Mouse (Mus musculus) lung, embryonic 15.5 days (tissue): ENCODE results near the gene Palld. TPM values are rescaled to one million over a fixed set of nuclear protein-coding genes. Genes with fewer than 3 reads are reported as not detected.

Experiments used
- ATAC-seq: fragments of 200-750 bp; cut with Nextera tagmentation; 2 replicates; pipeline ENCODE4 v1.8.0; 2017; ENCODE audit warnings: moderate number of reproducible peaks, borderline replicate concordance; ENCODE audit not compliant: low FRiP score, low TSS enrichment; ENCODE audit errors: extremely low read depth
- H3K27ac ChIP-seq: fragments of 300-500 bp; sonication (generic); 2 replicates; pipeline ENCODE4 v1.5.1; 2015; ENCODE audit warnings: moderate library complexity, mild to moderate bottlenecking, inconsistent platforms
- H3K27me3 ChIP-seq: fragments of 300-500 bp; sonication (generic); 2 replicates; pipeline ENCODE4 v1.6.1; 2015; ENCODE audit warnings: inconsistent platforms
- H3K36me3 ChIP-seq: fragments of 300-500 bp; sonication (generic); 2 replicates; pipeline ENCODE4 v1.6.1; 2015; ENCODE audit warnings: inconsistent platforms
- H3K4me1 ChIP-seq: fragments of 300-500 bp; sonication (generic); 2 replicates; pipeline ENCODE4 v1.6.1; 2015; ENCODE audit warnings: inconsistent platforms
- H3K4me2 ChIP-seq: fragments of 300-500 bp; sonication (generic); 2 replicates; pipeline ENCODE4 v1.6.1; 2015; ENCODE audit warnings: inconsistent platforms, mild to moderate bottlenecking, moderate library complexity
- H3K4me3 ChIP-seq: fragments of 300-500 bp; sonication (generic); 2 replicates; pipeline ENCODE4 v1.5.1; 2015; ENCODE audit warnings: mild to moderate bottlenecking, inconsistent platforms
- H3K9ac ChIP-seq: fragments of 300-500 bp; sonication (generic); 2 replicates; pipeline ENCODE4 v1.6.1; 2015; ENCODE audit warnings: inconsistent platforms
- H3K9me3 ChIP-seq: fragments of 300-500 bp; sonication (generic); 2 replicates; pipeline ENCODE4 v1.6.1; 2016; ENCODE audit warnings: inconsistent platforms
- WGBS: fragments of 180-500 bp; shearing (Covaris S2); methylation state at CpG from one replicate; pipeline ENCODE4 v1.1.7; 2015; 5-methylcytosine and 5-hydroxymethylcytosine counted together
- polyA plus RNA-seq: library from polyadenylated mRNA; unstranded; fragments of >200 nt; fragmentation: Nextera tagmentation; extraction: Ambion mirVana; gene quantifications from 2 replicates; pipeline ENCODE4 v1.2.1, GENCODE M21; 2015

The Palld gene
- polyA plus RNA-seq, 1 experiment from 2014 or later, result 96.5 TPM

DNA sequence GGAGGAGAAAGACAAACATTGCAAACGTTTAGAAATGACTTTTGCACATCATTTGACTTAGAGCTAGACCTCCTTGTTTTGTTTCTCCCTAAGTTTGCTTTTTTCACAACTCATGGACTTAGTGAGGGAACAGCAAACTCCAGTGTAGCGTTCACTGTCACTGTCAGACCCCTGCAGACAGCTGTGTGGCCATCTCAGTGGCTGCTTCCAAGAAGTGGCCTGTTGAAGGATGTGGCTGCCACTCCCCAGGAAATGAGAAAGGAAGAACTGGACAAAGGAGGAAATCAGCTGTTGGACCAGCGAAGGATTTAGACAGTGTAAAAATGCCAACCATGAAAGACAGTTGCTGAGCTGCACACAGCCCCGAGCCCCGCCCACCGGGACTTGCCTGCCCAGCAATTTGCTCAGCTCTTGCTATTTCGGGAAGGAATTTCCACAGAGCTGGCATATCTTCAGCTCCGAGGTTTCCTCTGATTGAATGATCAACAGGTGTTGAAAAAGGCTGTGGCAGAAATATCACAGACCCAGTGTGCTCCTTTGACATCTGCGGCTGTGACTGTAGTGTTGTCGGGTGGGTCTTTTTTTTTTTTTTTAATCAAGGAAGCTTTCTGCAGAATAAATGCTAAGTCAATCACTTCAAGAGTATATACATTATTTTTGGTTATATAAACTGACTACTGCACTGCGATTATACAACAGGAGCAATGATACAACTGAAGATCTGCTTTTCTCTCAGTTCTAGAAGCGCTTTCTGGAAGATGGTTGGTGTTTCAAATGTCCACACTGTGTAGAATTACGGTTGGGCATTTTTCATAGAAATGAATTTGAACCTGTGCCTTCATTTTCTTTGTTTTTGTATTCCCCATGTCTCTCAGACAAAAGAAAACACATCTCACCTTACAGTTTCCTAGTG is 6.1 kb upstream of the Palld start:
- no peaks in the 10 kb centered on the region for H3K36me3 ChIP-seq
- no peaks in the 10 kb centered on the region for H3K27me3 ChIP-seq
- H3K4me2 ChIP-seq, result peak overlapping the region; percentile 28
- 41% methylated on average over 13 of the region's 13 CpGs for WGBS
- H3K9ac ChIP-seq, result no peak overlapping the region
- ATAC-seq, result peak; percentile 79; the same call in 1 of the 2 replicates
- peak overlapping the region; percentile 17; the same call in 1 of the 2 replicates for H3K27ac ChIP-seq
- H3K4me1 ChIP-seq, result peaks cover 12% of the 10 kb centered on the region; the same call in 1 of the 2 replicates
- H3K9me3 ChIP-seq, result no peaks in the 10 kb centered on the region
- H3K4me3 ChIP-seq, result no peak overlapping the region

DNA sequence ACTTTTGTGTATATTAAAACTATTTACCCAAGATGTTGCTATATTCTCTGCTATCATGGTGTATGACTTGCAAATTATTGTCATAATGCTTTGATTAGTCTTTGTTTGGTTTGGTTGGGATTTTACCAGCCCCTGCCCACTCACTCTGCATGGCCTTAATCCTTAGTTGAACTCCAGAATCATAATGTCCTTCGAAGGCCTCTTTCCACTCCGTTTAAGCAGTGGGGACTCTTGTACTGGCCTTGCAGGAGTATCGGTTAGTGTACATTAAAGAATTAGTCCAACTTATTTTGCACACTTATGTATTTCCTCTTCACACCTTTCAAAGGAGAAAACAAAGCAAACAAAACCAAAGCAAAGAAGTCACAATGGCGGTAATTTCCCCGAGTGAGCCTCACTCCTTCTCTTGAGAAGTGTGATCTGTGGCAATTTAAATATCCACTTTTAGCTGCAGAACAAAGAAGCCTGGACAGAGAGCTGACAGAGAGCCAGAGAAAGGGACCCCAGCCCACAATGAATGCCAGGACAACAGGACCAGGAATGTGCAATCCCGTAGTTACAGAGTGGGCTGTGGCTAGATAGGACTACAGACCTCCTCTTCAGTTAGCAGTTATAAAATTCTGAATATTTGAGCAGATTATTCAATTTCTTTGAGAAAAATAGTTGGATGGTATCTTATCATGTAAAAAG is 1.3 kb downstream of the Palld start:
- Histone ChIP-seq H3K27ac (no peak overlapping the region), H3K4me2 (no peak overlapping the region), H3K4me1 (no peaks in the 10 kb centered on the region), H3K27me3 (no peaks in the 10 kb centered on the region), H3K36me3 (no peaks in the 10 kb centered on the region), H3K9me3 (no peaks in the 10 kb centered on the region), H3K9ac (no peak overlapping the region), H3K4me3 (no peak overlapping the region)
- ATAC-seq, result no peak
- WGBS, result 69% methylated on average over 6 of the region's 6 CpGs

DNA sequence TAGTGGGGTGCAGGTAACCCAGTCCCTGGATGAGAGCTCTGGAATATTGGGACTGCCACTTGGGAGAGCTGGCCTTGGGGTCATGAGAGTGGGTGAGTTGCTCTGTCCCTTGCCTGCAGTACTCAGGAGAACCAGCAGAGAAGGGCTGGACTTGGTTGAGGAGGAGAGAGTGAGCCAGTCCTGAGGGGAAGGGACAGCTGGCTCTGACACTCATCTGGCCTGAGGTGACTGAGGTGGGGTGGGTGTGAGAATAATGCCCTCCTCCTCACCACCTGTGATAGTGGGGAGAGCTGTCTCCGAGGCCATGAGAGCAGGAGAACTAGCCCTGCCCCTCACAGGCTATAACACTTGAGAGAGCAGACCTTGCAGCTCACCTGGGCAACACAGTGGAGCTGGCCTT is 5.1 kb downstream of the Palld start:
- Histone ChIP-seq H3K36me3 (no peaks in the 10 kb centered on the region), H3K4me3 (no peak overlapping the region), H3K9me3 (no peaks in the 10 kb centered on the region), H3K4me2 (no peak overlapping the region), H3K27ac (no peak overlapping the region), H3K4me1 (no peaks in the 10 kb centered on the region), H3K9ac (no peak overlapping the region), H3K27me3 (no peaks in the 10 kb centered on the region)
- ATAC-seq, result no peak
- 31% methylated on average over 1 of the region's 1 CpGs for WGBS

DNA sequence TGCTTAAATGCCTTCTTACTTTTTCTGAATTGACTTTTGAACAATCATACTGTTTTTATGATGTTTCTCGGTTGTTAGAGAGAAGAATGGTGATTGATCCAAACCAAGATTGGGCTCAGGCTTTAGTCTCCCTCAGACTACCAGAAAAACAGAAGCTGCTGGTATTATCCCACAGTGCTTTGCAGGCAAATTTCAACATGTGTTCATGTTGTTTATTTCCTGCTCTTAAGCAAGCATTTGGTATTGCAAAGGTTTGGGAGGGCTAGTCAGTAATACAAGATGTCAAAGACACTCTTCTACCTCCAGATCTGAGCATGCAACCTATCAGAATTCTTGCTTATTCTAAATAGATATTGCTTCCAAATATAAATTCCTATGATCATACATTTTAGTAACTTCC is 5.7 kb downstream of the Palld start:
- Histone ChIP-seq H3K27ac (no peak overlapping the region), H3K4me1 (no peaks in the 10 kb centered on the region), H3K4me3 (no peak overlapping the region), H3K9me3 (no peaks in the 10 kb centered on the region), H3K36me3 (no peaks in the 10 kb centered on the region), H3K9ac (no peak overlapping the region), H3K4me2 (no peak overlapping the region), H3K27me3 (no peaks in the 10 kb centered on the region)
- ATAC-seq, result no peak
- WGBS, result 75% methylated on average over 1 of the region's 1 CpGs

DNA sequence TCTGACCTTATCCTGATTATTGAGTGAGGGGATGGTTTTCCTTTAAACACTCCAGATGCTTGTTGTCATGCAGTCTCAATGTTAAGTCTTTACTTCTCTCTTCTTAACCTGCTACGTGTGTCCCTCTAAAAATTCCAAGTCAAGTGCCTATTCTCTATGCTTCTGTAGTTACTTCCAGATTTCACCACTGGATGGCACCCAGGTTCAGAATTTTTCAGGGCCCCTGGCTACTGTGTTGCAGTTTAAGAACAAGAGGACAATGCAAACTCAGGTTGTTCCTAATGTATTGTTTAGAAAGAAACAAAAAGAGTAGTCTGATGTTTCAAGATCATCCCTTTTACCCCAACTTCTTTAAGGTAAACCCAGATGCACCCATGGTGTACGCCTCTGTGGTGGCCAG is 8.4 kb downstream of the Palld start:
- Histone ChIP-seq H3K4me1 (no peaks in the 10 kb centered on the region), H3K27me3 (no peaks in the 10 kb centered on the region), H3K36me3 (no peaks in the 10 kb centered on the region), H3K4me3 (no peak overlapping the region), H3K9ac (no peak overlapping the region), H3K4me2 (no peak overlapping the region), H3K27ac (no peak overlapping the region), H3K9me3 (no peaks in the 10 kb centered on the region)
- 53% methylated on average over 2 of the region's 2 CpGs for WGBS
- ATAC-seq, result no peak

DNA sequence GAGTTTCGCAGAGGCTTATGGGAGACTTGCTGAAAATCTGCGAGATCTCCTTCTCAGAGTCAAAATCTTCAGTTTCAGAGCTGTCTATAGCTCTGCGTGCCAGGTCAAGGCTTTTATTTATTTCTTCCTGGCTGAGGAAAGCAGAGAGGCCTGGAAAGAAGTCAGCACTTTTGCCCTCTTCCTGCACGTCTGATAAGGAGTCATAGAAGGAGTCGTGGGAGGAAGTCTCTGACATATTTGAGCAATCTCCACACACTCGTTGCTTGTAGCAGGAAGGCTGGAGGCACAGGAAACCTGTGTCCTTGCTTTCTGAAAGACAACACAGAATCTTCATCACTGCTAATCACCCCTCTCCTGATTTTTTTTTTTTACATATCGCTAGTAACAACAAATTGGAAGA is 24.9 kb downstream of the Palld start:
- peaks cover 6% of the 10 kb centered on the region; the same call in 1 of the 2 replicates for H3K4me1 ChIP-seq
- 24% methylated on average over 7 of the region's 7 CpGs for WGBS
- no peak for ATAC-seq
- no peaks in the 10 kb centered on the region for H3K27me3 ChIP-seq
- H3K4me3 ChIP-seq, result no peak overlapping the region
- peak overlapping the region; percentile 6; the same call in 1 of the 2 replicates for H3K4me2 ChIP-seq
- H3K36me3 ChIP-seq, result no peaks in the 10 kb centered on the region
- no peaks in the 10 kb centered on the region for H3K9me3 ChIP-seq
- H3K9ac ChIP-seq, result no peak overlapping the region
- no peak overlapping the region for H3K27ac ChIP-seq

DNA sequence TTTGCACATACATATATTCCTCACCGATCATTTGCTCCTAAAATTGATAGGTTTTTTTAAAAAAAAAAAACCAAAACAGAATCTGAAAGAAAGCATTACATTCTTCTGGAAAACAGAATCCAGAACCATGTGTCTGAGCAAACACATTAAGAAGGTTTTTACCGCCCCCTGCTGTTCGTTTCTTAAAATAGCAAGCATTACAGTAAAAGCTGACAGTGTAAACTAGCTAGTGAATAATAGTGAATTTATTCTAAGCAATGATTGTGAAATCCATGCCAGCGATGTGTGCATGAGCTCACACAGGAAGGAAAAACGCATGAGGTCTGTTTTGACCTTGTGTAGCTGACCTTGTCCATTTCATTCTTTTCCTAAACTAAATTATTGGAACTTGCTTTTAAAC is 27.2 kb downstream of the Palld start:
- WGBS, result 7% methylated on average over 5 of the region's 5 CpGs
- H3K27me3 ChIP-seq, result no peaks in the 10 kb centered on the region

DNA sequence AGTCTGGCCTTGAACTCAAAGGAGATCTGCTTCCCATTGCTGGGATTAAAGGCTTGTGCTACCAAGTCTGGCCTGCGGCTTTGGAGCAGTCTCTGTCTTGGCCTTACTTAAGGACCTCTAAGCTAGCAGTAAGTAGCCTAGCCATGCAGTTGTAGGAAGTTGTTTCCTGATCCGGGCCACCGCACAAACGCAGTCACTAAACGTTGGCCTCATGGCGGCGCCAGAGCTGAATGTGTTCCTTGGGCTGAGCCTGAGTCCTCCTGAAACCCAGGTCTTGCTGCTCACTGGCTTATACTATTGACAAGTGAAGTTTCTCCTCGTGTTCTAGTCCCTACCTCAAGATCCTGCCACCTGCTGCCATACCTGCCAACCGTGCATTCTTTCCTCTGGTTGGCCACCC is 28.5 kb downstream of the Palld start:
- no peaks in the 10 kb centered on the region for H3K36me3 ChIP-seq
- ATAC-seq, result no peak
- no peak overlapping the region for H3K27ac ChIP-seq
- 56% methylated on average over 9 of the region's 9 CpGs for WGBS
- H3K9ac ChIP-seq, result no peak overlapping the region
- H3K4me3 ChIP-seq, result no peak overlapping the region
- no peaks in the 10 kb centered on the region for H3K27me3 ChIP-seq
- no peak overlapping the region for H3K4me2 ChIP-seq
- H3K9me3 ChIP-seq, result no peaks in the 10 kb centered on the region
- H3K4me1 ChIP-seq, result peaks cover 6% of the 10 kb centered on the region; the same call in 1 of the 2 replicates

More for the DNA sequence above, 27.2 kb downstream of the Palld start:
- H3K9ac ChIP-seq, result no peak overlapping the region
- H3K4me3 ChIP-seq, result no peak overlapping the region
- H3K27ac ChIP-seq, result no peak overlapping the region
- H3K4me2 ChIP-seq, result no peak overlapping the region
- H3K9me3 ChIP-seq, result no peaks in the 10 kb centered on the region
- no peaks in the 10 kb centered on the region for H3K36me3 ChIP-seq
- H3K4me1 ChIP-seq, result peaks cover 6% of the 10 kb centered on the region; the same call in 1 of the 2 replicates
- ATAC-seq, result peak; percentile 62; the same call in 1 of the 2 replicates

DNA sequence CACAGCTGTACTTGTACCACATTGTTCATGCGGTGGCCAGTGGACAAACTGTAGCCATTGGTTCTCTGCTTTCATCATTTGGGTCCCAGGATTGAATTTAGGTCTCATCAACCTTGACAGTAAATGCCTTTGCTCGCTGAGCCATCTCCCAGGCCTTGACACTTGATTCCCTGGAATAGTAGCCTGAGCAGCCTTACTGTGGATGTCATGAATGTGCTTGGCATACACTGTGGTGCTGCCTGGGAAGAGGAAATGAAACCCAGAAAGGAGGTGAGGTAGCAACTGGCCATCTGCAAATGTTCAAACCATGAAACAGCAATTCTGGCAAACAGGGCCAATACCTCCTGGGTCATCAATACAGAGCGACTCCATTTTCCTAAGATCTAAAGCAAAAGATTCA is 34.0 kb downstream of the Palld start:
- Histone ChIP-seq H3K9me3 (no peaks in the 10 kb centered on the region), H3K27ac (no peak overlapping the region), H3K4me2 (no peak overlapping the region), H3K36me3 (no peaks in the 10 kb centered on the region), H3K4me3 (no peak overlapping the region), H3K27me3 (no peaks in the 10 kb centered on the region), H3K4me1 (no peaks in the 10 kb centered on the region), H3K9ac (no peak overlapping the region)
- WGBS, result 89% methylated on average over 3 of the region's 3 CpGs
- no peak for ATAC-seq

DNA sequence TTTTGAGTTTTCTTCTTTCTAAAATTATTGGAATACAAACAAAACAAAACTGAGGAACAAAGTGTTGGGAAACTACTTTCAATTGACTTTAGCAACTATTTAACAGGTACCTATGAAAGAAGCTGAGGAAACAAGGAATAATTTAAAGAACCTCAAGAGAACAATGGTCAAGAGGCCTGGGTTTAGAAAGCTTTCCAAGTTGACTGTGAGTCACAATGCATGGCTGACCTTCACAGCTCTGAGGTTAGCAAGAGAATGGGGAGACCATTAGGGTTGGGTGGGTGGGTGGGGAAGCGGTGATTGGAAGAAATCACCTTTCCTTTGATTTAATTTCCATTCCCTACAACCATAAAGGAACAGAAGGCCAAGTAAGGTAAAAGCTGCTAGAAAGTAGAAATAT is 35.6 kb downstream of the Palld start:
- H3K36me3 ChIP-seq, result no peaks in the 10 kb centered on the region
- WGBS, result 82% methylated on average over 1 of the region's 1 CpGs
- H3K4me1 ChIP-seq, result no peaks in the 10 kb centered on the region
- H3K9ac ChIP-seq, result no peak overlapping the region
- H3K27ac ChIP-seq, result no peak overlapping the region
- no peak for ATAC-seq
- no peaks in the 10 kb centered on the region for H3K9me3 ChIP-seq
- no peaks in the 10 kb centered on the region for H3K27me3 ChIP-seq
- no peak overlapping the region for H3K4me2 ChIP-seq
- no peak overlapping the region for H3K4me3 ChIP-seq

DNA sequence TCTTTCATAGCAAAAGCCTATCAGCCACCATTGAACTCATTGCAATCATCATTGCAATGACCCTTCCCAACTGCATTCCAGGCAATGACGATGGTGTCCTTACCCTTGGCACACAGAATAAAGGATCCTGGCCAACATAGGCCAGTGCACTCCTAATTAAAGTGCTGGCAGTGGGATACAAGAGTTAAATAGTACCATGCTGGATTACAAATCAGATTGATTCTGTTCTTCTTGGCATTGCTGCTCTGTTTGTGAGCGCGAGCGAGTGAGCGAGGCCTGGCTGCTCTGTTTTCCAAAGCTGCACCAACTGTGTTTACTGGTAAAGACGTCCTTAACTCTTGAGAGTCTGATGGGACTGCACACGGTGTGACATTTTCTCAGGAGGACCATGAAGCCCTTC is 37.1 kb downstream of the Palld start:
- H3K9ac ChIP-seq, result no peak overlapping the region
- 78% methylated on average over 7 of the region's 7 CpGs for WGBS
- H3K4me1 ChIP-seq, result no peaks in the 10 kb centered on the region
- no peak overlapping the region for H3K4me3 ChIP-seq
- H3K27me3 ChIP-seq, result no peaks in the 10 kb centered on the region
- H3K27ac ChIP-seq, result no peak overlapping the region
- no peaks in the 10 kb centered on the region for H3K9me3 ChIP-seq
- ATAC-seq, result no peak
- no peak overlapping the region for H3K4me2 ChIP-seq
- no peaks in the 10 kb centered on the region for H3K36me3 ChIP-seq

DNA sequence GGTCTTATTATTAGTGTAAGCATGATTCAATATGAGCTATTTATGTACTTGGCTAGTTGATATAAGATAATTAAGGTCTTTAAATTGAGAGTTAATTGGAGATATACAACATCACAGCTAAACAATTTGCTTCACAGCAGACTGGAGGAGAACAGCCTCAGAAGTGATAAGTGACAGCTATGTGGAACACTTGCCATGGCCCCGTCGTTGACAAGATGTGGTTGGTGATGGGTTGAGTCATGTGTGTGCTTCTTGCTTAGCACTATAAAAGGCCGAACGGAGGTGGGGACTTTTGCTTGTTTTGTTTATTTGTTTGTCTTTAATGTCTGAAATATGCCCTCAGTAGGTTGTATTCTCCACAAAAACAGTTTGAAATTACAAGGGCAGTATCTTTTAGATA is 51.2 kb downstream of the Palld start:
- WGBS, result 66% methylated on average over 4 of the region's 4 CpGs
- no peak overlapping the region for H3K27ac ChIP-seq

More for the DNA sequence above, 51.2 kb downstream of the Palld start:
- Histone ChIP-seq H3K4me3 (no peak overlapping the region), H3K4me1 (no peaks in the 10 kb centered on the region), H3K36me3 (no peaks in the 10 kb centered on the region), H3K4me2 (no peak overlapping the region), H3K9ac (no peak overlapping the region), H3K27me3 (no peaks in the 10 kb centered on the region), H3K9me3 (no peaks in the 10 kb centered on the region)
- no peak for ATAC-seq
